Mouse (Mus musculus): ENCODE data around the gene Itk. TPM values are rescaled to one million over a fixed set of nuclear protein-coding genes. Genes with fewer than 3 reads are reported as not detected.
"Not testable (repeated sequence)": the region's sequence is repeated elsewhere in the genome, so short reads cannot be mapped to it uniquely, and the experiment has no call there.

Itk gene
- 0.10 TPM in 1 of 2 replicates, not detected in the other for polyA plus RNA-seq (2014; fragmentation: Nextera tagmentation; extraction: Ambion mirVana)

GRCm38 (mm10) chr11:46389336-46390117 lies at the start of gene Itk:
Gene Itk, minus strand, starts transcription at chr11:46389515.
- Histone ChIP-seq H3K27ac (ENCODE audit: low read depth, low read length) (no peak within 1 kb of the TSS), H3K27me3 (ENCODE audit: control insufficient read depth, insufficient read depth, low read length) (no peaks in the 10 kb centered on the region), H3K9ac (ENCODE audit: low read depth, low read length) (no peak within 1 kb of the TSS), H3K36me3 (ENCODE audit: control insufficient read depth, insufficient read depth, low read length) (no peaks in the 10 kb centered on the region), H3K4me3 (ENCODE audit: low read depth, low read length) (no peak within 1 kb of the TSS), H3K4me1 (ENCODE audit: control insufficient read depth, insufficient read depth, low read length) (no peaks in the 10 kb centered on the region), H3K9me3 (replicated peaks; ENCODE audit: control insufficient read depth, low read length) (no peaks in the 10 kb centered on the region), H3K4me2 (no peak within 1 kb of the TSS)
- ATAC-seq (replicated peaks; ENCODE audit: insufficient number of reproducible peaks, low FRiP score, low TSS enrichment) = no peak
- WGBS (ENCODE audit: insufficient replicate concordance) = 71% methylated on average over 13 of the region's 13 CpGs

- WGBS (ENCODE audit: insufficient replicate concordance) = 1% methylated on average over 23 of the region's 23 CpGs
- Histone ChIP-seq H3K27me3 (ENCODE audit: control insufficient read depth, insufficient read depth, low read length) (no peaks in the 10 kb centered on the region), H3K27ac (ENCODE audit: low read depth, low read length) (peak overlapping the region; percentile 91), H3K9ac (ENCODE audit: low read depth, low read length) (peak overlapping the region; percentile 98), H3K4me1 (ENCODE audit: control insufficient read depth, insufficient read depth, low read length) (no peaks in the 10 kb centered on the region), H3K36me3 (ENCODE audit: control insufficient read depth, insufficient read depth, low read length) (peaks cover 3% of the 10 kb centered on the region; the same call in 1 of the 2 replicates), H3K4me2 (peak overlapping the region; percentile 65), H3K9me3 (replicated peaks; ENCODE audit: control insufficient read depth, low read length) (no peaks in the 10 kb centered on the region), H3K4me3 (ENCODE audit: low read depth, low read length) (peak overlapping the region; percentile 93)
- ATAC-seq (replicated peaks; ENCODE audit: insufficient number of reproducible peaks, low FRiP score, low TSS enrichment) = no peak
Measured at GRCm38 (mm10) chr11:46437459-46438000, 48.2 kb upstream of the Itk start.

GRCm38 (mm10) chr11:46436760-46437458 lies 47.6 kb upstream of the Itk start, which contains the start of gene Med7:
Gene Med7, plus strand, starts transcription at chr11:46436925.
- ATAC-seq (replicated peaks; ENCODE audit: insufficient number of reproducible peaks, low FRiP score, low TSS enrichment) = peak; percentile 97

GRCm38 (mm10) chr11:46435363-46435762 lies 46.0 kb upstream of the Itk start:
- no peaks in the 10 kb centered on the region for H3K9me3 ChIP-seq (replicated peaks; ENCODE audit: control insufficient read depth, low read length)
- no peak overlapping the region for H3K4me2 ChIP-seq
- H3K27me3 ChIP-seq (ENCODE audit: control insufficient read depth, insufficient read depth, low read length) = no peaks in the 10 kb centered on the region
- H3K27ac ChIP-seq (ENCODE audit: low read depth, low read length) = no peak overlapping the region
- H3K36me3 ChIP-seq (ENCODE audit: control insufficient read depth, insufficient read depth, low read length) = no peaks in the 10 kb centered on the region
- H3K4me3 ChIP-seq (ENCODE audit: low read depth, low read length) = no peak overlapping the region
- no peak for ATAC-seq (replicated peaks; ENCODE audit: insufficient number of reproducible peaks, low FRiP score, low TSS enrichment)
- H3K9ac ChIP-seq (ENCODE audit: low read depth, low read length) = no peak overlapping the region
- H3K4me1 ChIP-seq (ENCODE audit: control insufficient read depth, insufficient read depth, low read length) = no peaks in the 10 kb centered on the region

More at GRCm38 (mm10) chr11:46436760-46437458, 47.6 kb upstream of the Itk start, which contains the start of gene Med7:
- H3K9me3 ChIP-seq (replicated peaks; ENCODE audit: control insufficient read depth, low read length) = no peaks in the 10 kb centered on the region
- H3K4me3 ChIP-seq (ENCODE audit: low read depth, low read length) = peak within 1 kb of the TSS; percentile 93
- WGBS (ENCODE audit: insufficient replicate concordance) = under 1% methylated on average over 55 of the region's 59 CpGs
- peak within 1 kb of the TSS; percentile 91 for H3K27ac ChIP-seq (ENCODE audit: low read depth, low read length)
- no peaks in the 10 kb centered on the region for H3K4me1 ChIP-seq (ENCODE audit: control insufficient read depth, insufficient read depth, low read length)
- H3K27me3 ChIP-seq (ENCODE audit: control insufficient read depth, insufficient read depth, low read length) = no peaks in the 10 kb centered on the region
- peak within 1 kb of the TSS; percentile 65 for H3K4me2 ChIP-seq
- peaks cover 3% of the 10 kb centered on the region; the same call in 1 of the 2 replicates for H3K36me3 ChIP-seq (ENCODE audit: control insufficient read depth, insufficient read depth, low read length)
- H3K9ac ChIP-seq (ENCODE audit: low read depth, low read length) = peak within 1 kb of the TSS; percentile 98

GRCm38 (mm10) chr11:46431129-46431528 lies 41.8 kb upstream of the Itk start:
- no peak overlapping the region for H3K4me2 ChIP-seq
- H3K27me3 ChIP-seq (ENCODE audit: control insufficient read depth, insufficient read depth, low read length) = no peaks in the 10 kb centered on the region
- no peak overlapping the region for H3K27ac ChIP-seq (ENCODE audit: low read depth, low read length)
- 17% methylated on average over 3 of the region's 3 CpGs for WGBS (ENCODE audit: insufficient replicate concordance)
- H3K4me1 ChIP-seq (ENCODE audit: control insufficient read depth, insufficient read depth, low read length) = no peaks in the 10 kb centered on the region
- H3K9me3 ChIP-seq (replicated peaks; ENCODE audit: control insufficient read depth, low read length) = no peaks in the 10 kb centered on the region
- peak; percentile 68; the same call in 1 of the 2 replicates for ATAC-seq (replicated peaks; ENCODE audit: insufficient number of reproducible peaks, low FRiP score, low TSS enrichment)
- H3K36me3 ChIP-seq (ENCODE audit: control insufficient read depth, insufficient read depth, low read length) = no peaks in the 10 kb centered on the region
- H3K9ac ChIP-seq (ENCODE audit: low read depth, low read length) = no peak overlapping the region
- no peak overlapping the region for H3K4me3 ChIP-seq (ENCODE audit: low read depth, low read length)

- H3K27ac ChIP-seq (ENCODE audit: low read depth, low read length) = no peak overlapping the region
- no peak for ATAC-seq (replicated peaks; ENCODE audit: insufficient number of reproducible peaks, low FRiP score, low TSS enrichment)
- no peaks in the 10 kb centered on the region for H3K27me3 ChIP-seq (ENCODE audit: control insufficient read depth, insufficient read depth, low read length)
- H3K4me3 ChIP-seq (ENCODE audit: low read depth, low read length) = no peak overlapping the region
- no peak overlapping the region for H3K9ac ChIP-seq (ENCODE audit: low read depth, low read length)
- H3K36me3 ChIP-seq (ENCODE audit: control insufficient read depth, insufficient read depth, low read length) = no peaks in the 10 kb centered on the region
- no peak overlapping the region for H3K4me2 ChIP-seq
- no peaks in the 10 kb centered on the region for H3K4me1 ChIP-seq (ENCODE audit: control insufficient read depth, insufficient read depth, low read length)
- no peaks in the 10 kb centered on the region for H3K9me3 ChIP-seq (replicated peaks; ENCODE audit: control insufficient read depth, low read length)
- WGBS (ENCODE audit: insufficient replicate concordance) = 76% methylated on average over 2 of the region's 2 CpGs
Measured at GRCm38 (mm10) chr11:46430123-46430522, 40.8 kb upstream of the Itk start.

- not testable (repeated sequence) for H3K27me3 ChIP-seq (ENCODE audit: control insufficient read depth, insufficient read depth, low read length); H3K27ac ChIP-seq (ENCODE audit: low read depth, low read length); ATAC-seq (replicated peaks; ENCODE audit: insufficient number of reproducible peaks, low FRiP score, low TSS enrichment); H3K36me3 ChIP-seq (ENCODE audit: control insufficient read depth, insufficient read depth, low read length); H3K9ac ChIP-seq (ENCODE audit: low read depth, low read length); H3K4me1 ChIP-seq (ENCODE audit: control insufficient read depth, insufficient read depth, low read length); H3K4me2 ChIP-seq; H3K9me3 ChIP-seq (replicated peaks; ENCODE audit: control insufficient read depth, low read length); H3K4me3 ChIP-seq (ENCODE audit: low read depth, low read length)
- WGBS (ENCODE audit: insufficient replicate concordance) = 45% methylated on average over 4 of the region's 4 CpGs
Measured at GRCm38 (mm10) chr11:46428131-46428530, 38.8 kb upstream of the Itk start.

GRCm38 (mm10) chr11:46421086-46421888 lies 32.0 kb upstream of the Itk start:
- no peaks in the 10 kb centered on the region for H3K27me3 ChIP-seq (ENCODE audit: control insufficient read depth, insufficient read depth, low read length)
- no peaks in the 10 kb centered on the region for H3K36me3 ChIP-seq (ENCODE audit: control insufficient read depth, insufficient read depth, low read length)
- H3K4me2 ChIP-seq = no peak overlapping the region
- ATAC-seq (replicated peaks; ENCODE audit: insufficient number of reproducible peaks, low FRiP score, low TSS enrichment) = no peak
- no peak overlapping the region for H3K9ac ChIP-seq (ENCODE audit: low read depth, low read length)
- 75% methylated on average over 8 of the region's 8 CpGs for WGBS (ENCODE audit: insufficient replicate concordance)
- H3K27ac ChIP-seq (ENCODE audit: low read depth, low read length) = no peak overlapping the region
- no peak overlapping the region for H3K4me3 ChIP-seq (ENCODE audit: low read depth, low read length)
- no peaks in the 10 kb centered on the region for H3K9me3 ChIP-seq (replicated peaks; ENCODE audit: control insufficient read depth, low read length)
- no peaks in the 10 kb centered on the region for H3K4me1 ChIP-seq (ENCODE audit: control insufficient read depth, insufficient read depth, low read length)
